Mouse (Mus musculus): ENCODE results near the gene Asb18. TPM values are rescaled to one million over a fixed set of nuclear protein-coding genes. Genes with fewer than 3 reads are reported as not detected.

Asb18 gene
- polyA plus RNA-seq, 1 experiment: not detected

DNA sequence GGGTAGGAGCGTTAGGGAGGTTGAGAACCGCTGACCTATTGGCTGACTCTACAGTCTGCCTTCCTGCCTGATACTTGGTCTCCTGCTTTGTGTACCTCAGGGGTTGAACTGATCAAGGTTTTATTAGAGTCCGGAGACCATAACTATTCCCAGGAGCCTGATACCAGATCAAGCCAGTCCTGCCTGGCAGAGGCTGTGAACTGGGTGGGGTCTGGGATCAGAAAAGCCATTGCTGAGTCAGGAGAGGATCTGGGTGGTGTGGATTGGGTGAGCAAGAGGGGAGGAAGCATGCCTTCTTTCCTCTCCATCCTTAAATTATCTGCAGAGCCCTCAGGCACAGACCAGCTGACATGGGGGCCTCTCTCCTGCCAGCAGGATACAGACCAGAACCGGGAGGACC lies 55.1 kb downstream of the Asb18 start:
- Histone ChIP-seq H3K4me1 (ENCODE audit: control insufficient read depth, insufficient read depth, insufficient read length, low read length) (no peaks in the 10 kb centered on the region), H3K4me3 (ENCODE audit: insufficient read depth, low read depth, low read length) (no peak overlapping the region), H3K27ac (replicated peaks; ENCODE audit: low read depth, low read length) (no peak overlapping the region)

DNA sequence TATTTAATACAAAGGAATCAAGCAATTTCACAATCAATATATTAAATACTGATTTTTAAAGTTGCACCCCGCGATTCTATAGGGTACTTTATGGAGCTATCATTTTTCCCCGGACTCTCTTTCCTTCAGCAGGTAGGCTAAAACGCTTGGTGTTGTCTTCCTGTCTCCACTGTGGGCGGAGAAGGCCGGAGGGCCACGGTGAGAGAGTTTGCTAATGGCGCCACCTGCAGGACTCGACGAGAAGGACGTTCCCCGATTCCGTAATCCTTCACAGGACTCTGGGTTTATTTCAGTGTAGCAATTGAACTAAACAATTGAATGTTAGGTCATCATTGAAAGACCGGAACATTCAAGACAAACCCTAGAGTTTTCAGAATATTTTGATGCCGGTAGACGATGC lies 71.3 kb downstream of the Asb18 start:
- Histone ChIP-seq H3K4me3 (ENCODE audit: insufficient read depth, low read depth, low read length) (no peak overlapping the region), H3K27ac (replicated peaks; ENCODE audit: low read depth, low read length) (no peak overlapping the region), H3K4me1 (ENCODE audit: control insufficient read depth, insufficient read depth, insufficient read length, low read length) (peaks cover 6% of the 10 kb centered on the region)

DNA sequence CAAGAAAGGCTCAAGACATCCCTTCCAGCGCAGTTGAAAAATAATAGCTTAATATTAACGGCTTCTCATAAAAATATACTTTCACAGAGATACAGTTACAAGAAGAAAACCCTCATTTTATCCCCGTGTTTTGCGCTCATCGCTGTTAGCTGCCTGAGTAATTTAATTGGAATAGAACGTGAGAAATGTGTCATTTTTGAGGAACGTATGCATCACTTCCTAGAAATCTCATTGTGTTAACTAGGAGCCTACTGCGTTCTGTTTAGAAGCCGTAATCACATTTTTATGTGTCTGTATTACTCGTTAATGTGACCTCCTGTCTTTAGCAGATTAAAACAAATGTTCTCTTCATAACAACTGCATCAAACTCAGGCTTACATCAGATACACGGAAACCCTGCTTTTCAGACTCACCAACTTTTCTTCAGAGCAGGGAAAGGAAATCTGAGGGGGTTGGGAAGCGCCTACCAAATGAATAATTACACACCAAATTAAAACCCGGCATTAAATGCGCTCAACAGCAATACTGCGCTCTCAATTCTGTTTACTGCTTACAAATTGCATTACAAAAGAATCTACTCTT lies 72.0 kb downstream of the Asb18 start:
- H3K27ac ChIP-seq (replicated peaks; ENCODE audit: low read depth, low read length): no peak overlapping the region
- peaks cover 6% of the 10 kb centered on the region for H3K4me1 ChIP-seq (ENCODE audit: control insufficient read depth, insufficient read depth, insufficient read length, low read length)
- H3K4me3 ChIP-seq (ENCODE audit: insufficient read depth, low read depth, low read length): no peak overlapping the region

DNA sequence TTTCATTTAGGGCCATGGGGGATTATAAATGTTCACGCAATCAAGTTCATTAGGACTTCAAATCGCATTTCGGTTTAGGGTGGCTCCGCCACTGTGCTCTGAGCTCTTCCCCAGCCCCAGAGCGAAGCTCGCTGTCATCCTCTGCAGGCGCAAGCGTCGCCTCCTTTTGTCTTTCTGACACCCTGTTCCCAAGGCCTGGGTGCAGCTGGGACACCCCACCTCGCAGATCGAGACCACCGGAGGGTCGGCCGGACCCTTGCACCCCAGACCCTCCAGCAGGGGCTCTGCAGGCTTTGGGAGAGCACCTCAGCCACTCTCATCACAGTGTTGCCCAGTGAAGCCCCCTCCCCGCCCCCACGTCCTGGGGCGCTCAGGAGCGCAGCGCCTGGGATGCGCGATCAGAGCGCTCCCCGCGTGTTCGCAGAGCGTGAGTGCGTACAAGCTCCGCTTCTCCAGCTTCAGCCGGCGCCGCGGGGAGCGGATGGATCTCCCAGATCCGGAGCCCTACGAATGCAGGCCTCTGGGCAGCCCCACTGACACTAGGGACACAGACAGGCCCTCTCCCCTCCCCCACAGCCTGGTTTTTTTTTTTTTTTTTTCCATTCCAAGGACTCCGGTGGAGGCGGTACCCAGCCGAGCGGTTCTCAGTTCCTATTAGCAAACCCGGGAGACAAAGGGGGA lies 72.6 kb downstream of the Asb18 start:
- peak overlapping the region; percentile 5; the same call in 1 of the 2 replicates for H3K4me3 ChIP-seq (ENCODE audit: insufficient read depth, low read depth, low read length)
- peaks cover 6% of the 10 kb centered on the region for H3K4me1 ChIP-seq (ENCODE audit: control insufficient read depth, insufficient read depth, insufficient read length, low read length)
- H3K27ac ChIP-seq (replicated peaks; ENCODE audit: low read depth, low read length): no peak overlapping the region

DNA sequence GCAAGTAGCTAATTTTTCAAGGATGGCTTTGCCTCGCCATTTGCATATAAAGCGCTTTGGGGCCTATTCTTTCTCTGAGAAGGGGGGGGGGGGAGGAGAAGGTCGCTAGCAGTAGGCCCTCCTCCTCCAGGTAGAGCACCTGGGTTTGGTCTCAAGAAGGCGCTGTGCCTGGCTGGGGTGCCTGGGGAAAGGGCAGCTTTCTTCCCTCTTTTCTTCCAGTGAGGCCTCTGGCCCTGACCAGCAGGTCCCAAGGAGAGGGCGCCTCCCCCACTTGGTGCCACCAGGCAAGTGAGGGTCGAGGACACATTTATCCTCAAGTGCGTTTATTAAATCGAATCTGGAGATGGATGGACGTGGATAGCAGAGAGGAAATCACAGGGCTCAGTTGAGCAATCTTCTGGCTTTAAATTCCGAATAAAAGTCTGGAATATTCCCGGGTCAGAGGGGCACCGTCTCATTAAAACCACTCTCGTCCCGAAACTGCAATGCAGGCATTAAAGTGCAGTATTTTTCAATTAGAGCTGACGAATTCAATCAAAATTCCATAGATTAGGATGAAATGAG lies 73.4 kb downstream of the Asb18 start:
- peaks cover 6% of the 10 kb centered on the region for H3K4me1 ChIP-seq (ENCODE audit: control insufficient read depth, insufficient read depth, insufficient read length, low read length)
- H3K4me3 ChIP-seq (ENCODE audit: insufficient read depth, low read depth, low read length): no peak overlapping the region
- H3K27ac ChIP-seq (replicated peaks; ENCODE audit: low read depth, low read length): no peak overlapping the region

DNA sequence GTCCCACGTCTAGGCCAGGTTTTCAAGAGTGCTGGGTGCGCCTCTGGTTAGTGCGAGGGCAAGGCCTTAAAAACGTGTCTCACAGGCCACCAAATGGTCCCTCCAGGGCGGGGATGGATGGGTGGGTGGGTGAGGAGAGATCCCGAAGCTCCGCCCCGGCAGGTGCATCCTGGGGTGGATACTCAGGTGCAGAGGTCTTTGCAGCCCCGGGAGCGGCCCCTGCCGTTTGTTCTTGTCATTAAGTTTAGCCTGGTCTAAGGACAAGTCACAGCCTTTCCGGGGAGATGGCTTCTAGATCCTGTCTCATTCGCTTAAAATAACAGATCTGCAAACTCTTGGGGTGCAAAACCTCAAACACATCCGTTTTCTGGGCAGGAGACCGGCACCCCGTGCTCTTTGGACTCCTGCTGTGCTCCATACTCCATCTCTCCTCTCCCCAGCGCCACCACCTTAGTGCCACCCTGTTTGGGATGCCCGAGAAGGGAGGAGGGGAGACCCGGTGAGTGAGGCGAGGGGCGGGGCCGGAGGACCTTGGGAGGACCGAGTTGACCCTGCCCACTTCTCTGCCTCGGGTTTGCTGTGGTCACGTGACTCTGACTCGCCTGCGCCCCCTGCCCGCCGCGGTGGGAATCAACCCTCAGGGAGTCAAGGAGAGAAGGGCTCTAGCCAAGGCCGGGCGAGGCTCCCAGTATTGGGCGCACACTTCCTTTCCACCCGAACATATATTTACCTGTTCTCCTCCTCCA lies 74.3 kb downstream of the Asb18 start:
- H3K27ac ChIP-seq (replicated peaks; ENCODE audit: low read depth, low read length): no peak overlapping the region
- H3K4me3 ChIP-seq (ENCODE audit: insufficient read depth, low read depth, low read length): no peak overlapping the region
- H3K4me1 ChIP-seq (ENCODE audit: control insufficient read depth, insufficient read depth, insufficient read length, low read length): peaks cover 8% of the 10 kb centered on the region

DNA sequence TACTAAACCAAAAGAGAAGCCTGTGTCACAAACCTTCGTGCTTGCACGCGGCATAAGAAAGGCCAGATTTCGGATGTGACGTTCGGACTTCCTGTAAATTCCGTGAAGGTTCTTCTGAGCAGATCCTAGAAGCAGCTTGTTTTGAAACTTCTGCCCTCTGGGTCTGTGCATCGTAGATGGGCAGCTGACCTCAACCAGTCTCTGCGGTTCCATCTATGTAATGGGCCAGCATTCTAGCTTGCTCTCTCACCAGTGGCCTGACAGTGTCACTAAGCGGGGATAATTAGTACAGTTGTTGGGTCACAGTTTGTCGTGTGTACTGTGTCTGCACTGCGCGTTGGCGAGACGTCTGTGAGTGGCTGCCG lies 74.9 kb downstream of the Asb18 start:
- Histone ChIP-seq H3K27ac (replicated peaks; ENCODE audit: low read depth, low read length) (no peak overlapping the region), H3K4me1 (ENCODE audit: control insufficient read depth, insufficient read depth, insufficient read length, low read length) (peaks cover 8% of the 10 kb centered on the region), H3K4me3 (ENCODE audit: insufficient read depth, low read depth, low read length) (no peak overlapping the region)

DNA sequence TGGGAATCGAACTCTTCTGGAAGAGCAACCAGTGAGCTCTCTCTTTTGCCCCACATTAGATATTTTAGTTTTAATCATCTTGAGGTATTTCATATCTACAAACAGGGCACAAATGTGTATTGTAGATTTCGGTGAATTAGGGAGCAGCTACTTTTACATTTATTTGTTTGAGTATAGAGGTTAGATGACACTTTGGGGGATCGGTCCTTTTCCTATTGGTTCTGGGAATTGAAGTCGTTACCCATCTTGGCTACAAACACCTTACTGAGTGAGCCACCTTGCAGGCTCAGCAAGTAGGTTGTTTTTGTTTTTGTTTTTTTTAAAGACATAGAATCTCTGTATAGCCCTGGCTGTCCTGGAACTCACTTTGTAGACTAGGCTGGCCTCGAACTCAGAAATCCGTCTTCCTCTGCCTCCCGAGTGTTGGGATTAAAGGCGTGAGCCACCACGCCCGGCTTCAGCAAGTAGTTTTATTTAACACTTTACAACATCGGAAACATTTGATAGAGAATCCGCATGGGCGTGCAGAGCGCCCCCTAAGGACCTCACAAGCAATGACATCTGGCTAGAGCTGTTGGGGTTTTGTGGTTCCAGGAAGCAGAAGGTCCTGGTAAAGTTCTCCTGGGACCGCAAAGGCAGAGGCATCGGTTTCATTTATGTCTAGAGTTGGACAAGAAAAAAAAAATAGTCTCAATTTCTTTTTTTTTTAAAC lies 75.4 kb downstream of the Asb18 start:
- H3K4me1 ChIP-seq (ENCODE audit: control insufficient read depth, insufficient read depth, insufficient read length, low read length): peaks cover 8% of the 10 kb centered on the region
- H3K27ac ChIP-seq (replicated peaks; ENCODE audit: low read depth, low read length): no peak overlapping the region
- no peak overlapping the region for H3K4me3 ChIP-seq (ENCODE audit: insufficient read depth, low read depth, low read length)

DNA sequence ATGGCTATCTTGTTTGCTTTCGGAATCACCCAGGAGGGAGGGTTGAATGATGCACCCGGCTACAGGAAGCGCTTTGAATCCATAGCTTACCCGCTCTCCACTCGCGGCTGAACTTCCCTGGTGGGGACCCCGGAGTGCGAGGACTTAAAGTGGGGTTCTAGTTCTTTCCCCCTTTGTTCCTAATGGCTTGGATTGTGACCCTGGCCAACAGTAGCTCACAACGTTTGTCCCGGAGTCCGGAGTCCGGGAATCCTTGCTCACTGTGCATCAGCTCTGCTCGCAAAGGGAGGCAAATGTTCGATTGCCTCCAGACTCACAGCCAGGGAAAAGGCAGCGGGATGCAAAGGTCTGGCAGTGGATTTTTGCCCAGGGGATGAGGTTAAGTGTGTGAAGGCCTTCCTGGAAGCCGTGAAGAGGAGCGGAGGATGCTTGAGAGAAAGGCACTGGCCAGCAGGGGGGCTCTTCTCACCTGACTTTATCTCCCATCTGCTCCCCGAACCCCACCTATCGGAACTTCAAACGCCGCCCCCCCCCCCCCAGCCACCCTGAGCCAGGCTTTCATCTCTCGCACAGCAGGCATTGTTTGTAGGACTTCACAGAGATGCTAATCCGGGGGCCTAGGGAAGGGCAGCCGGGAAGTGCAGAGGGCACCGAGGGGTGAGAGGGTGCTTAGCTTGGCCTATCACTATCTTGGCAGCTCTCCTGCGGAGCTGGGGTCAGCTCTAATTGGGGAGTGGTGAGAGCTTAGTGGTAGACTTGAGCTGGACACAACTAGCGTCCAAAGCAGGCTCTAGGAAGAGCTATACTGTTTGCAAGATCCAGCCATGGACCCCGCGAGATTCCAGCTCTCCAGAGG lies 78.7 kb downstream of the Asb18 start:
- H3K27ac ChIP-seq (replicated peaks; ENCODE audit: low read depth, low read length): no peak overlapping the region
- H3K4me1 ChIP-seq (ENCODE audit: control insufficient read depth, insufficient read depth, insufficient read length, low read length): peaks cover 8% of the 10 kb centered on the region; the same call in 1 of the 2 replicates
- H3K4me3 ChIP-seq (ENCODE audit: insufficient read depth, low read depth, low read length): no peak overlapping the region

DNA sequence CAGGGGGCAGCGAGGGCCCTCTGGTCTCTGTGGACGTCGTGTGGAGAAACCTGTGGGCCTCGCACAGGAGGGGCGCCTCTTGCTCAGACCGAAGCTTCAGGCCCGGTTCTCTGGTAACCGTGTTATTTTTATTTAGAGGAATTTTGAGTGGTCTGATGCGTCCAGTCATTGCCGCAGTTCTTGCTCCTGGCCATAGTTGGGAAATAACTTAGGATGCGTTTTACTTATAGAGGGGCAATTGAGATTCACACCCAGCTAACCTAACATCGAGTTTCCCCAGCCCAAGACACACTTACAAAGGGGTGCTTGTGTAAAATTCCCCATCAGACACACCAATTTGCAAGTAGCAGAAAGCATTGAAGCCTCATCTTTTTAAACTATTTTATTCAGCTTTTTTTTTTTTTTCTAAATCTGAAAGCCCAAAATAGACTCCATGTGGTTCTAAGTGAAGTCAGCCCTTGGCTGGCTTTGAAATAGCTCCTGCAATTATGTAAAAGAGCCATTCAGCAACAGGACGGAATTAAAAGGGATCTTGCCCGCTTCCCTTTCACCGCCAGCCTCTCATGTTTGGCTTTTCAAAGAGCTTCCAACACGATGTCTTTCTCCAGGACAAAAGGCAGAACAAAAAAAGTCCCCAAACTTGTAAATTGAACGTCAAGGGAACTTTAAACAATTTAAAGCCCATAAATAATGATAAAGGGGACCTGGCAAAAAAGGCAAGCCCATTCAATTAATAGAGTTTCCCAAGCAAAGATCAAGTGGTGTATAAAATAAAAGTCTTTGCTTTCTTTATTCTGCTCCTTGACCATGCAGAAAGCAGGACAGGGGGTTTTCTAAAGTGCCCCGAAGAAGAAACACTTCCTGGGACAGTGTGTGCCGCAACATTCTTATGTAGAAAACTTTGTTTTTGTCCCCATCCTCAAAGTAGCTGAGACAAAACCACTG lies 79.9 kb downstream of the Asb18 start:
- H3K4me1 ChIP-seq (ENCODE audit: control insufficient read depth, insufficient read depth, insufficient read length, low read length): peaks cover 10% of the 10 kb centered on the region; the same call in 1 of the 2 replicates
- H3K4me3 ChIP-seq (ENCODE audit: insufficient read depth, low read depth, low read length): no peak overlapping the region
- no peak overlapping the region for H3K27ac ChIP-seq (replicated peaks; ENCODE audit: low read depth, low read length)

DNA sequence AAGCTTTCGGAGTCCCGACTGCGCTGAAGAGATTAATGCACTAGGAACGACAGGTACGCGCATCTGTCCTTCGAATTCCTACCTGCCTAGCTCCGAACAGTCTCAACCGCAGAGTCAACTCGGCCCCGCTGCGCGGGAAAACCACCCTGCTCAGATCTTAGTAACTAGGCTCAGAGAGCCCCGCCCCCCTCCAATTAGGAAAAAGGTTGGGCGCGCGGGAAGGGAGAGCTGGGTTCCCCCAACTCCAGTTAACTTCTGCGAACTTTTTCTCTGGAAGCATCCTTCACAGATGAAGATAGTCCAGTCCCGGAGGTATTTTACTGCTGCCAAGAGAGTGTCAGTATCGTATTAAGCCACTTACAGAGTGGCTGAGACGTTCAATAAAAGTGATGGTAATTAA lies 80.7 kb downstream of the Asb18 start:
- Histone ChIP-seq H3K27ac (replicated peaks; ENCODE audit: low read depth, low read length) (no peak overlapping the region), H3K4me3 (ENCODE audit: insufficient read depth, low read depth, low read length) (no peak overlapping the region), H3K4me1 (ENCODE audit: control insufficient read depth, insufficient read depth, insufficient read length, low read length) (peaks cover 10% of the 10 kb centered on the region; the same call in 1 of the 2 replicates)

DNA sequence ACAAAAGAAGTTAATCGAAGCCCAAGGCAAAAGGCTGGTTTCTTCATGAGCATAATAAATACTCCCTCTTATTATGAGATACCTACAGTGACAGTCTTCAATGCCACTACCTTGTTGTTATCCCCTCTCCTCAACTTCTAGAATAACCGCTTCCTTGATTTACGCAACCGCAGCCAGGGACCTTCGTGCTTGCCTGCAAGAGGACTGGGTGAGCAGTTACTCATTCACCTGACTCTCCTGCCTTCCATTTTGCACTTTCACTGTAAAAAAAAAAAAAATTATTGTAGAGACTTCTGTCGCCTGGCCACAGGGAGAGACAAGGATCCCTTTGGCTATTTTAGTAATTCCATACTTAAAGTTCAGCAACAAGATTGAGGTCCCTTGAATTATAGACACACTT lies 81.4 kb downstream of the Asb18 start:
- Histone ChIP-seq H3K4me1 (ENCODE audit: control insufficient read depth, insufficient read depth, insufficient read length, low read length) (peaks cover 10% of the 10 kb centered on the region; the same call in 1 of the 2 replicates), H3K4me3 (ENCODE audit: insufficient read depth, low read depth, low read length) (no peak overlapping the region), H3K27ac (replicated peaks; ENCODE audit: low read depth, low read length) (no peak overlapping the region)

DNA sequence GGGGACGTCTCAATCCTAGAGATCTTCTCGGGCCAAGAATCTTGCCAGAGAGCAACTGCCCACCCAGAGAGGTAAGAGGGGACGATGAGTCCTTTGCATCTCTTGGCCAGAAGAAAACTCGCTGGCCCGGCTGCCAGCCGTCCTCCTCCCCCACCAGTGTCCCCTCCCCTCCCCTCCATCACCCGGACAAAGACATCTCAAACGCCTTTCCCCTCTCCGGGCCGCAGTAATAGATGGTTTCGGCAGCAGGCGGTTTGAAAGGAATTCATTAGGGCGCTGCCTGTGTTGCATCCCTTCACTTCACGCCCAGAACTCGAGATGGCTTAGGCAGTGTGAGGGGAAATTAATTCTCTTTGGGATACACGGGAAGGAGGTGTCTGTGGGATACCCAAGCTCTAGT lies 81.8 kb downstream of the Asb18 start:
- H3K4me1 ChIP-seq (ENCODE audit: control insufficient read depth, insufficient read depth, insufficient read length, low read length): peaks cover 10% of the 10 kb centered on the region; the same call in 1 of the 2 replicates
- H3K4me3 ChIP-seq (ENCODE audit: insufficient read depth, low read depth, low read length): no peak overlapping the region
- no peak overlapping the region for H3K27ac ChIP-seq (replicated peaks; ENCODE audit: low read depth, low read length)
